Mouse (Mus musculus): ENCODE results near the gene Hebp1.
A peak's percentile ranks its signal among the peaks of the same experiment; 100 is the strongest.

Hebp1 gene

DNA sequence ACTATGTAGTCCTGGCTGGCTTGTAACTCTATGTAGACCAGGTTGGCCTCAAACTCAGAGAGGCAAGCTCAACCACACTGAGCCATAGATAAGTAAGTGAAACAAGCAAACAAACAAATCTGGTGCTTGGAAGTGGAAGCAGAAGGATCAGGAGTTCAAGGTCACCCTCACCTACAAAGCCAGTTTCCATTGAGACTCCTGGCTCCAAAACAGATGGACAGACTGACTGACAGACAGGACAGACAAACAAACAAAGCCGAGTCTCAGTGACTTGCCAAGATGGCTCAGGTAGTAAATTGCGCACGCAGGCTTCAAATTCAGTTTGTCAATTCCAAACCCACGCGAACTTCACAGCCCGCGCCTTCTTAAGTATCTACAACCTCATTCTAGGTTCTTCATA is 376 bp downstream of the Hebp1 start:
- DNase-seq (ENCODE audit: low spot score) = peak; percentile 15

DNA sequence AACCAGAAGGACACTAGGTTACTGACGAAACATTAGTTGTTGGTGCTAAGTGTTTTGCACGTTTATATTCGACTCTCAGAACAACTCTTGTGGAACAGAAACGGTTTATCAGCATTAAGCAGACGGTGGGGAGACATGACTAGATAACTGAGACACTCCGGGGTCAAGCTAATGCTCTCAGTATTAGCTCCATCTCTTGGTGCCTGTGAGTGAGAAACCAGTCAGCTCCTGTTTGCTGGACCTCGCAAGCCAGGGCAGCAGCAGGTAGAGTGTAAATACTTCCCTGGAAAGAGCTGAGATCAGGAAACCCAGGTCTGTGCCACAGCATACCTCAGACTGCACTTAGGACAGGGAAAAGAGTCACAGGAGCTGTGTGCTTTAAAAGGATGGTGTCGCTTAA is 1.1 kb downstream of the Hebp1 start:
- no peak for DNase-seq (ENCODE audit: low spot score)

DNA sequence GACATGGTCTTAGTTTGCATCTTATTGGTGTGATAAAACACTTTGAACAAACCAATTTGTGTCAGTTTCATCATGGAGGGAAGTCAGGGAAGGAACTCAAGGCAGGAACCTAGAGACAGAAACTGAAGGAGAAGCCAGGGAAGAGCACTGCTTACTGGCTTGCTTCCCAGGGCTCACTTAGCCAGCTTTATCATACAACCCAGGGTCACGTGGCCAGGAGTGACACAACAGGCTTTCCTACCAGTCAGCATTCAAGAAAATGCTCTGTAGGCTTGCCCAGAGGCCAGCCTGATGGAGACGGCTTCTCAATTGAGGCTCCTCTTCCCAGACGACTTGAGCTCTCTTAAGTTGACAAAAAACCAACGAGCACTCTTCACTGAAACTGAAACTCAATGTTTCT is 2.9 kb downstream of the Hebp1 start:
- DNase-seq (ENCODE audit: low spot score) = no peak

DNA sequence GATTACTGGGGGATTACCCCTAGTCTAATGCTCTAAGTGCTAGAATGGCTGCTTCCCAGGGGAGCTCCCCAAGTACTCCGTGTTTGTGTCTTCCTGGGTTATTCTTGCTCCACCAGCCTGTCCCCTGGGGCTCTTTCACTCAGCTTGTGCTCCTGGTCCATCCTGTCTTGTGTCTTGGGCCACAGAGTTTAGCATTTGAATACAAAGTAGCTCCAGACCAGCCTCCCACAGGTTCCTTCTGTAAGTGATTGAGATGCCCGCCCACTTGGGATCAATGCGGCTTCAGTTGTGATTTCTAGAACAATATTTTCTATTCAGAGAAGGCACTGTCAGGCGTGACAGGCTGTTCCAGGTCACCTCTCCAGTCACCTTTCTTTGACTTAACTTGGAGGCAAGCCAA is 4.1 kb downstream of the Hebp1 start:
- DNase-seq (ENCODE audit: low spot score) = peak; percentile 31

DNA sequence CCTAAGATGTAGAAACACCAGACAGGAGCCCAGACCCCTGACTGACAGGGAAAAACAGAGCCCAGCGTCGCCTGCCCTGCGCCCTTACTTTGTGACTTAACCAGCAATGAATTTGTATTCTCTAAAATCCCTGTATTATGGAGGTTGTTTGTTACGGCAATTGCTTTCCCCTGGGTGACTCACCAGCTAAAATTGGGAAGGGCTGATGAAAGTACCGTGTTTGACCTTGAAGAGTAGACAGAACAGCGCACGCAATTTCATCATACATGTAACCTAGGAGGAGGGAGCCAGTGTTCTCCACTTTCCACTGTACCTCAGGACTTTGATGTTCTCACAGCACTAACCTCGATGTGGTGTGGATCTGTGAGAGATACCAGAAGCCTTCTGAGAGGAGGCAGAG is 4.8 kb downstream of the Hebp1 start:
- no peak for DNase-seq (ENCODE audit: low spot score)

DNA sequence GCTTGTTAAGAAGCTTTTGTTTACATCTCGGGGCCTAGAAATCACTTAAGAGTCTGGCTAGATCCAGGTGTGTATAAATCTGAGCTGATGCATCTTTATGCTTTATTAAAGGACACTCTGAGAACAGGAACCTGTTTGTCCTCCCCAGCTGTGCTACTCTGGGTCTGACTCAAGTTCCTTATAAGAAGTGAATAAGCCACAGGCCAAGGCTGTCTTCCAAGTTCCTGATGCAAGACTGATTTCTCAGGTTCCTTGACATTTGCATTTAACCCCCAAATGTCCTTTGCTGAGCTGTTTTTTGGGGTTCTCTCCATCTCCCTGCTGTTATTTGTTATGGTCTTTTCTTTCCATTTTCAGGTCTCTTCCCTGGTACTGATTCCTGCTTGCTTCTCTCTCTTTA is 5.9 kb downstream of the Hebp1 start:
- no peak for DNase-seq (ENCODE audit: low spot score)

DNA sequence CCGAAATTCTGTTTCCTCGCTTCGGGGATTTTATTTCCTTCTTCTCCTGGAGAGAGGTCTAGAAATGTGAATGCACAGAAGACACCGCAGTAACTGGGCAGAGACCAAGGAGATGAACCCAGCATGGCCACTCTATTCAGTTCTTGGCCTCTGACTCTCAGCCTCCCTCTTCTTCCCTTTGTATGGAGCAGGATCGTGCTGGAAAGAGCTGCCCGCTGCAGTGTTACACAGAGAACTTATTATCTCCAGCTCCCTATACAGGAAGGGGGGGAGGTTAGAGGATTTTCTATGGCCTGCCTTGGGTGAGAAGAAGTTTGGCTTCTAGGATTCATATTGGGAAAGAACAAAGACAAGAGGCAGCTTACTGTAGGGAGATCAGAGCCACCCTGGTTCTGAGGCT is 7.7 kb downstream of the Hebp1 start:
- no peak for DNase-seq (ENCODE audit: low spot score)

DNA sequence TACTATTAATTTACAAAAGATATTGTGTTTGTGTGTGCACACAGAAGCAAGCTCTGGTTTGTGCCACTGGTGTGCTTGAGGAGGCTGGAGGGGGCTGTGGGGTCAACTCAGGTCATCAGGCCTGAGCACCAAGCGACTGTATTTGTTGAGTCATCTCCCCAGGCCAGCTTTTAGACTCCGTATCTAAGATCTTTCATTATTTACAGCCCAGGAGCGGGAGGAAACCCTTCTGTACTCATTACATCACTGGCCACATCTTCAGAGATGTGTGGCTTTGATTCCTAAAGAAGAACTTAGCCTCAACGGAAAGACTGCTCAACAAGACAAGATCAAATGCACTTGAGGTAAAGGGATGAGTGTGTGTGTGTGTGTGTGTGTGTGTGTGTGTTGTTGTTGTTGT is 9.2 kb downstream of the Hebp1 start:
- DNase-seq (ENCODE audit: low spot score) = no peak

DNA sequence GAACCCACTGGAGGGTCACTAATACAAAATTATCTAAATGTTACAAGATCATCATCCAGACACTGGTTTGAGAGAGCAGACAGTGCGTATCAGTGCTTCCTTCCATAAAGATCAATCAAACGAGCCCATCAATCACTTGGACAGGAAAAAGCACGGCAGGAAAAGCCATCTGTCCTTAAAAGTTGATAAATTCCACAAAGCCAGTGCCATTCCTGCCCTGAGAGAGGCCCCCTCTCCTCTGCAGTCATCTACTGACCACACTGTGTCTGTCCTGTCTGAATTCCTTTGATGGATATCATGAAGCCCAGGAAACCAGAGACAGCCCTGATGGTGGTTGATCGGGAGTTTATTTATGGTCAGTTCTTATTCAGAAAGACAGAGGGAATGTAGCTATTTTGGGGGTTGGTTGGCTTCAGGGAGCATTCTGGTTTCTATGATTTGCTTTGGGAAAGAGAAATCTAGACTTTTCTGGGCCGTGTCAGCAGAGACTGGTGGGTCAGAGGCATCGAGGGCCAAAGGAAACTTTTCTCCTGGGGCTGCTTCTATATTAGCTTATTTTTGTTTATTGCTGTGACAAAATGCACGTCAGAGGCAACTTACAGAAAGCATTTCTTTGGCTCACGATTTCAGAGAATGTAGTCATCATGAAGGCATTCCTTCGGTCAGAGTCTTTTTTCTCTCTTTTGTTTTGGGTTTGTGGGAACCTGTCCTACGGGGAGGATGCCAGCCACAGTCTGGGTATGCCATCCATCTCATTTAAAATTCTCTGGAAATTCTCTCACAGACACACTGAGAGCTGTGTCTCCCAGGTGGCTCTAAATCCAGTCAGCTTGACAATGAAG is 10.5 kb downstream of the Hebp1 start:
- no peak for DNase-seq (ENCODE audit: low spot score)

DNA sequence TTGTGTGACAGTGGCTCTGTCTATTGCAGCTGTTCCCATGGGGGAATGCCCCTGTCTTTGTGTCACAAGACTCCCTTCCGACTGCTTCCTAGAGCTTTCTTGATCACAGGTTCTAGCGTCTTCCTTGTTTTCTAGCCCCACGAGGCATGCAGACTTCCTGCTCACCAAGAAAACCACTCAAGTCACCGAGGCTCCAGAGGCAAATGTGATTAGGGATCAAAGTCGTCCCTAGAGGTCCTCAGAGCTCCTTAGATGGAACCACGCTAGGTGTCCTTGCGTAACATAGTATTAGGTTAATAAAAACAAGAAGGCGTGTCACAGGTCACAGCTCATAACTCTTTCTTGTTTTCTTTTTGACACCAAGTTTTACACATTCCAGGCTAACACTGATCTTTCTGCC is 13.9 kb downstream of the Hebp1 start:
- DNase-seq (ENCODE audit: low spot score) = no peak

DNA sequence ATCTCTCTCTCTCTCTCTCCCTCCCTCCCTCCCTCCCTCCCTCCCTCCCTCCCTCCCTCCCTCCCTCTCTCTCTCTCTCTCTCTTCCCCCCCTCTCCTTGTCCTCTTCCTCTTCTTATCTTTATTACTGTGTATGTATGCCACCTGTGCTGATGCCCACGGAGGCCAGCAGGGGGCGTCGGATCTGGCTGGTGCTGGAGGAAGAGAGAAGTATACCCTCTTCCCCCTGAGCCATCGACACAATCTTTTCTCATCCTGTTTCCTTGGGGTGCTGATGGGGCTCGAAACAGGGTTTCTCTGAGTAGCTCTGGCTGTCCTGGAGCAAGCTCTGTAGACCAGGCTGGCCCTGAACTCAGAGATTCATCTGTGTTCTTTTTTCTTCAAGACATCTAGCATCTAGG is 14.9 kb downstream of the Hebp1 start:
- DNase-seq (ENCODE audit: low spot score) = no peak

DNA sequence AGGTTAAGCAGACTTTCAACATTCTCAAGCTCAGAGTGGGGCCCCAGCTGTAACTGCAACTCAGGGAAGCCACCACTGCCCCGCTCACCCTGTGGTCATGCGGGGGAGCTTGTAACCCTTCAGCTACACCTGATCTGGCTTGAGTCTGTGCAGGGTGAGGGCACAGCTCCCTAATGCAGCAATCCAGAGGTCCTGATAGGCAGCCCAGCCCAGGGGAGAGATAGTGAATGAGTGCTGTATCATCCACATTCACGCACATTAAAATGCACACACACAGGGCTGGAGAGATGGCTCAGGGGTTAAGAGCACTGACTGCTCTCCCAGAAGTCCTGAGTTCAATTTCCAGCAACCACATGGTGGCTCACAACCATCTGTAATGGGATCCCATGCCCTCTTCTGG is 19.2 kb downstream of the Hebp1 start:
- DNase-seq (ENCODE audit: low spot score) = no peak

DNA sequence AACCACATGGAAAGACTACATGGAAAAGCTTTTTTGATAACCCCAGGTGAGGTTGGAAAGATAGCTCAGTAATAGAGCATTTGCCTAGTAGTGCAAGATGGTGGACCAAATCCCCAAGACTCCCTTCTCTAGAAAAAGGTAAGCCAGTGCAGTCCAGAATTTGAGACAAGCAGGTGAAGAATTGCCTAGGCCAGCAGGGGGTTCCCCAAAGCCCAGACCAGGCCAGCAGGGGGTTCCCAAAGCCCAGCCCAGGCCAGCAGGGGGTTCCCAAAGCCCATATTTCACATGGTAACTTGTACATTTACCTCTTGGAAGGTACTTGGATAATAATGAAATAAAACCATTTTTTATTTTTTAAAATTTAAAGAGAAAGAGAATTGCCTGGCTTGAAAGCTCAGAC is 20.6 kb downstream of the Hebp1 start:
- no peak for DNase-seq (ENCODE audit: low spot score)

DNA sequence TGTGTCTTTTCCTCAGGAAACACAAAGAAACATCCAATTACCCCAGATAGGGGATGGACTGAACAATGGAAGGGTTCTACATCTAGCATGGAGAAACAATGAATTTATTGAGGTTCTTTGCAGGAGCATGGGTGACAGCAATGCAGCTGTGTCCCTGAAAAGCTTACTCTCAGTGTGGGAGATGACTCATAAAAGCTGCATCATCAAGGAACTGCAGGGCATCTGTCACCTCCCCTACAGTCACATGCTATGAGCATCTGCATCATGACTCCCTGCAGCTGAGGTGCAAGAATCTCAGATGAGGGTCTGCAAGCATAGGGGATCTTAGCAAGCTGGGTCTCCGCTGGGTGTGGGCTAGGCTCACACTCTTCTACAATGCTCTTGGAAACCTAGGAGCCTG is 22.8 kb downstream of the Hebp1 start:
- no peak for DNase-seq (ENCODE audit: low spot score)

DNA sequence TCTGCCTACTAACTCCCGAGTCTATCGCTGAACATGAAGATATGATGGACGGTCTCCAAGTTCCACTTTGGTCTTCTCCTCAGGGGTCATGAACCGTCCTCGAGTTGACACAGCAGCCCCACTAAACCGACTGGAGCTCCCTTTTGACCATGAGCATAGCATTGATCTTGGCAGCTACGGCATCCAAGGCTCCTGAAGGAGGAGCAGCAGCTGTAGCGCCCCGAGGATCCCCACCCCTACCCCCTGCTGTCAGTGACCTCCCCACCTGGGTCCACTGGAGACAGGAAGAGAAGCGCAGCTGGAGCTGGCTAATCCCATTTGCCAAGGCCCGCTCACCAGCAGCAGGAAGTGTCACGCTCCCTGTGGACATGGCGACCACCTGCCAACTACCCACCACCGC is 26.1 kb downstream of the Hebp1 start:
- DNase-seq (ENCODE audit: low spot score) = no peak

DNA sequence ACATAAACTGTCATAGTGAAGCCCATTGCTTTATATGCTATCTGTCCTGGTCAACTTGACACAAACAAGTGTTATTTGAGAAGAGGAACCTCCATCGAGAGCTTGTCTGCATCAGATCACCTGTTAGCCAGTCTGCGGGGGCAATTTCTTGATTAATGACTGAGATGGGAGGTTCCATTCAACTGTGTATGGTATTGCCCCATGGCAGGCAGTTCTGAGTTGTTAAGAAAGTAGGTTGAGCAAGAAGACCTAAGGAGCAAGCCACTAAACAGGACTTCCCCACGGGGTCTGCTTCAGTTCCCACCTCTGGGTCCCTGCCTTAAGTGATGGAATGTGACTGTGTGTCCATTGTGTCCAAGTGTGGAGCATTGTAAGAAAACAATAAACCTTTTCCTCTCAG is 28.6 kb downstream of the Hebp1 start:
- no peak for DNase-seq (ENCODE audit: low spot score)

DNA sequence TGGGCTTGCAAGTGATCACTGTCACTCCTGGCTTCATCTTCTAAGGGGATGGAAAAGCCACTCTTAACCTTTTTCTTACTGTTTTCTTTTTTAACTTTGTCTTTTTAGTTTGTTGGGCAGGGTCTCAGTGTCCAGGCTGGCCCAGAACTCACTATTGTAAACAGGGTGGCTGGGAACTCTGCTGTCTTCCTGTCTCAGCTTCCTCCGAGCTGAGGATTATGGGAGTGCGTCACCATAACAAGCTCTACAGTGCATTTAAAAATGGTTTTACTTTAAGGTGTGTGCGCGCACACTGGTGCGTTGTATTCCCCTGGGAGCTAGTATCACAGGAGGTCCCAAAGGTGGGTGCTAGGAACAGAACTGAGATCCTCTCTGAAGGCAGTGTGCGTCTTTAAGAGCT is 29.4 kb downstream of the Hebp1 start:
- no peak for DNase-seq (ENCODE audit: low spot score)

DNA sequence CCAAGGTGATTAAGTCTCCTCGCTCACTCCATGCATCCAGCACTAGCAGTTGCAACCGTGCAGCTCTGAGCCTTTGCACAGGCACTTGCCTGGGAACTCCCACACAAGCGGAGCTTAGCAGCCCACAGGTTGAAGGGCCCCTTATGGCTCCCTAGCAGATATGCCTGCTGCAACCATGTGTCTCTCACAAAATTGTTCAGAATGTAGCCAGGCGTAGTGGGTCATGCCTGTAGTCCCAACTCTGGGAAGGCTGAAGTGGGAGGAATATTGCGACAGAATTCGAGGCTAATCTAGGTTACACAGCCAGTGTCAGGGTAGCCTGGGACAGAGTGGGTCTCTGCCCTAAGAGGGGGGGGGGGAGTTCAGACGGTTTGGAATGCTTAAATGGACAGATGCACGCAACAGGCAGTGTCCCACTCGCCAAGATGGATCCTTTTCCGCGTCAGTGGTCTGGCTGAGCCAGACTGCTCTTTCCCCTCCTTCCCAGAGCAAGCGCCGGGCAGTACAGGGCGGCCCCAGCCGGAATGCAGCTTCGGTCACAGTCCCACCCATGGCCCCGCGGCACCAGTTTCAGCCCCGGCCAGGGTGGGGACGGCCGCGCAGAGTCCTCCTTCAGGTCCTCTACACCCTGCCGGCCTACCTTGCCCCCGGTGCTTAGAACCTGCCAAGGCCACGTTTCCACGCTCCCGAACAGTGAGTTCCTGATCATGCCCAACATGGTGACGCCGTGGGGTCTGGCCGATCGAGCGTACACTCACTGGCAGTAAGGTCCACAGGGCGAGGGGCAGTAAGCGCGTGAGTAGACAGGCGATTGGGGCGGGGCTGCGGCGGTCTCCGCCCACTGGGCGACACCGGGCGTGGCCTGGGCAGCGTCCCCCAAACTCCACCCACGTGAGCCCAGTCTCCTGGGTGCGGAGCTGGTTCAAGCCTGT is 30.2 kb downstream of the Hebp1 start:
- DNase-seq (ENCODE audit: low spot score) = peak; percentile 87

DNA sequence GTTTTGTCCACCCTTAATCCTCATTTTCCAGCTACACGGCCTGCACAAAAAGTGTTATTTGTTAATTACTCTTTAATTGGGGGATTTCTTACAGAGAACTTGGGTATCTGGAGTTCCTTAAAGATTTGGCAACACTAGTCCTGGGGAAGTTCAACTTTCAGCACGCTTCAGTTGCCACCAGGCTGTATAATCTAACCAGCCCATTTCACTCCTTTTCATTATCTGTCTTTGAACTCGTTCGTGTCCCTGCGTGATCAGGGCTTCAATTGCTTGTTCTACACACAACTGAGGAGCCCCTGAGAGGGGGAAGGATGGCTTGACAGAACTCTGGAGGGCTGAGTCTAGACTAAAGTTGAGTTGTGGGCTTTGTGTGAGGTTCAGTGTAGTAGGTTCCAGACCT is 31.1 kb downstream of the Hebp1 start:
- no peak for DNase-seq (ENCODE audit: low spot score)

DNA sequence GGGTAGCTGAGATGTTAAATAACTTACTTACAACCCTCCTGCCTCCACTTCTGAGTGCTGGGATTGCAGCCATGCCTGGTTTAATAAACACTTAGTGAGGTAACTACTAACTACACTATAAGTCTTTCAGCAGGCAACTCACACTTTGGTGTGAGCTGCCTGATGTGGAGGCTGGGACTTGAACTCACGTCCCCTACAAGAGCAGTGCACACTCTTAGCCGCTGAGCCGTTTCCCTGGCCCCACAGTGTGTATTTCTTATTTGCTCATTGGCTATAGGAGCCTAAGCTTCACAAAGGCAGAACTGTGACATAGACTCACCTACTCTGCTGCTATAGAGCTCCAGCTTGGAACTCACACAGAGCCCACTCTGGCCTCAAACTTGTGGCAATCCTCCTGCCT is 31.6 kb downstream of the Hebp1 start:
- DNase-seq (ENCODE audit: low spot score) = no peak

DNA sequence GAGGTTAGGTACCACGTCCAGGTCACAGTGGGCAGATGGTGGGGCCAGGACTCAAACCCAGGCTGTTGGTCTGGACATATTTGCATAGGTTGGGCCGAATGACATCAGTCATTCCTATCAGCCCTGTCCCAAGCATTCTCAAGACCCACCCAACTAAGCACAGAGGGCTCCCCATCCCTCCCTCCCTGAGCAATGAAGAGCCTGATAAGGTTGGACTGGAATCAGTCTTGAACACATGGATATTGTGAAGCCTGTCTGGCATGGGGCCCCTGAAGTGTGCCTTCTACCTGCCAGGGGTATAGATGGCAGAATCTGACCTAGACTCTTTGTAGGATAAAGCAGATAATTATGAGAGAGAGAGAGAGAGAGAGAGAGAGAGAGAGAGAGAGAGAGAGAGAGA is 32.1 kb downstream of the Hebp1 start:
- DNase-seq (ENCODE audit: low spot score) = no peak

DNA sequence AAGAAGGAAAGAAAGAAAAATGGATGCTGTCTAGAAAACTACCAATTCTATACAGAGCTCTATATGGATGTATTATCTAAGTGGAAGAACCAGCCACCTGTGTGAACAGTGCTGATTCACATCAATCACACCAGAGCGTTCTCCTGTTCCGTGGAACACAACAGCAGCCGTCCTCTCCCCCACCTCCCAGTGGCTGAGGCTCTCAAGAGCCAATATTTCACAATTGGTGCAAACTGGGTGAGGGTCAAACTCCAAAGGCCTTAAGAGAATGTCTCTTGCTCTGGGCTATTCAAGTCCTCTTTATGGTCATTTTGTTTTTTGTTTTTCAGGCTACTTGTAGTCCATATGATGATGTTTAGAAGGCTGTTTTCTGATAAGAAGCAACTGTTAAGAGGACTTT is 32.6 kb downstream of the Hebp1 start:
- no peak for DNase-seq (ENCODE audit: low spot score)

DNA sequence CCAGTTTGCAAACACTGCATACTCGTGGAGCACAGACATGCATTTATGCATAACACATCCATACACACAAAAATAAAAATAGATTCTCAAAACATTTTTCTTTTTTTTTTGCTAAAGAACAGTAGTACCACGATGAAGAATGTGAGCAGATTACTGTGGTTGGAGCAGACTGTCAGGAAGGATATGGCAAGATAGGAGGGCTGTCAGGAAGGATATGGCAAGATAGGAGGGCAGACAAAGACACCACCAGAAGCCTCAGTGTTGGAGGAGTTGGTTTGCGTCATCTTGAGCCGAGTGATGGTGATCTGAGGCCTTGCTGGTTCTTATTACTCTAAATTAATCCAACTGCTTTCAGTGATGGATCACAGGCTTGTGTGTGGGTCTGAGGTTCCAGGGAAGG is 35.0 kb downstream of the Hebp1 start:
- no peak for DNase-seq (ENCODE audit: low spot score)
